Mouse (Mus musculus) intestine, postnatal 0 days (tissue): ENCODE data around the gene Rps27rt. TPM values are rescaled to one million over a fixed set of nuclear protein-coding genes. Genes with fewer than 3 reads are reported as not detected.
"Not testable (repeated sequence)": the region's sequence is repeated elsewhere in the genome, so short reads cannot be mapped to it uniquely, and the experiment has no call there.

Experiments
- ATAC-seq: fragments of 200-750 bp; cut with Nextera tagmentation; 2 replicates; pipeline ENCODE4 v1.8.0; 2017; ENCODE audit warnings: mild to moderate bottlenecking, moderate TSS enrichment, moderate library complexity
- H3K27ac ChIP-seq: fragments of 300-500 bp; sonication (generic); 2 replicates; pipeline ENCODE4 v1.5.1; 2014; ENCODE audit warnings: mild to moderate bottlenecking, low read depth, low read length, moderate library complexity
- H3K27me3 ChIP-seq: fragments of 300-500 bp; sonication (generic); replicated peaks from 2 replicates; pipeline ENCODE4 v1.6.1; 2014; ENCODE audit warnings: low read length, mixed read lengths; ENCODE audit not compliant: control insufficient read depth, insufficient read depth
- H3K36me3 ChIP-seq: fragments of 300-500 bp; sonication (generic); 2 replicates; pipeline ENCODE4 v1.6.1; 2014; ENCODE audit warnings: mild to moderate bottlenecking, moderate library complexity; ENCODE audit not compliant: control insufficient read depth, insufficient read depth
- H3K4me1 ChIP-seq: fragments of 300-500 bp; sonication (generic); replicated peaks from 2 replicates; pipeline ENCODE4 v1.6.1; 2014; ENCODE audit warnings: antibody characterized with exemption, low read length, mixed read lengths; ENCODE audit not compliant: control insufficient read depth, insufficient read depth
- H3K4me2 ChIP-seq: fragments of 300-500 bp; sonication (generic); replicated peaks from 2 replicates; pipeline ENCODE4 v1.6.1; 2014; ENCODE audit warnings: low read depth, mild to moderate bottlenecking, moderate library complexity
- H3K4me3 ChIP-seq: fragments of 300-500 bp; sonication (generic); 2 replicates; pipeline ENCODE4 v1.5.1; 2014; ENCODE audit warnings: low read depth, low read length
- H3K9ac ChIP-seq: fragments of 300-500 bp; sonication (generic); 2 replicates; pipeline ENCODE4 v1.6.1; 2014; ENCODE audit warnings: mild to moderate bottlenecking, low read depth, low read length
- H3K9me3 ChIP-seq: fragments of 300-500 bp; sonication (generic); 2 replicates; pipeline ENCODE4 v1.6.1; 2016; ENCODE audit warnings: mixed run types; ENCODE audit not compliant: control insufficient read depth
- CTCF ChIP-seq: sonication (generic); IDR thresholded peaks from 2 replicates; pipeline ENCODE4 v1.5.1; 2016; ENCODE audit warnings: low read depth, mild to moderate bottlenecking, control low read depth, antibody characterized with exemption, moderate library complexity
- WGBS: fragments of 180-500 bp; shearing (Covaris S2); extraction: QIAGEN DNeasy Blood & Tissue Kit; methylation state at CpG from one replicate; pipeline ENCODE4 v1.1.7; 2014; 5-methylcytosine and 5-hydroxymethylcytosine counted together
- polyA plus RNA-seq: library from polyadenylated mRNA; unstranded; fragments of >200 nt; fragmentation: Nextera tagmentation; extraction: Ambion mirVana; gene quantifications from 2 replicates; pipeline ENCODE4 v1.2.1, GENCODE M21; 2015

Rps27rt gene
- polyA plus RNA-seq, 1 experiment from 2014 or later = 456 TPM

- TF ChIP-seq CTCF = peak; percentile 36
- peak overlapping the region; percentile 94 for H3K27ac ChIP-seq
Measured at GRCm38 (mm10) chr9:114977461-114978280, 4.9 kb downstream of the Rps27rt start.

GRCm38 (mm10) chr9:114966286-114966685, 16.3 kb downstream of the Rps27rt start:
- H3K9ac ChIP-seq, ATAC-seq, H3K4me1 ChIP-seq, H3K27me3 ChIP-seq, H3K36me3 ChIP-seq, H3K4me3 ChIP-seq, H3K4me2 ChIP-seq, H3K9me3 ChIP-seq, H3K27ac ChIP-seq: not testable (repeated sequence)
- WGBS = 88% methylated on average over 7 of the region's 7 CpGs

More at GRCm38 (mm10) chr9:114977461-114978280, 4.9 kb downstream of the Rps27rt start:
- 10% methylated on average over 31 of the region's 31 CpGs for WGBS
- Histone ChIP-seq H3K4me2 (peak overlapping the region; percentile 95), H3K9me3 (no peaks in the 10 kb centered on the region), H3K4me3 (peak overlapping the region; percentile 84), H3K27me3 (no peaks in the 10 kb centered on the region), H3K9ac (peak overlapping the region; percentile 87), H3K4me1 (peaks cover 11% of the 10 kb centered on the region), H3K36me3 (no peaks in the 10 kb centered on the region)
- peak; percentile 47; the same call in 1 of the 2 replicates for ATAC-seq

GRCm38 (mm10) chr9:114964093-114964492, 18.4 kb downstream of the Rps27rt start:
- 57% methylated on average over 3 of the region's 3 CpGs for WGBS
- Histone ChIP-seq H3K4me3 (no peak overlapping the region), H3K27me3 (no peaks in the 10 kb centered on the region), H3K4me1 (no peaks in the 10 kb centered on the region), H3K4me2 (no peak overlapping the region), H3K9ac (no peak overlapping the region), H3K27ac (no peak overlapping the region), H3K9me3 (no peaks in the 10 kb centered on the region), H3K36me3 (no peaks in the 10 kb centered on the region)
- no peak for TF ChIP-seq CTCF
- ATAC-seq = no peak

GRCm38 (mm10) chr9:114960844-114961243, 21.7 kb downstream of the Rps27rt start:
- no peak overlapping the region for H3K4me2 ChIP-seq
- H3K9me3 ChIP-seq = no peaks in the 10 kb centered on the region
- no peaks in the 10 kb centered on the region for H3K4me1 ChIP-seq
- 55% methylated on average over 6 of the region's 6 CpGs for WGBS
- no peaks in the 10 kb centered on the region for H3K27me3 ChIP-seq
- no peak for ATAC-seq
- H3K9ac ChIP-seq = no peak overlapping the region
- no peak for TF ChIP-seq CTCF
- H3K27ac ChIP-seq = no peak overlapping the region
- H3K4me3 ChIP-seq = no peak overlapping the region
- no peaks in the 10 kb centered on the region for H3K36me3 ChIP-seq

- no peak for ATAC-seq
- Histone ChIP-seq H3K9ac (no peak overlapping the region), H3K4me1 (no peaks in the 10 kb centered on the region), H3K4me2 (no peak overlapping the region), H3K4me3 (no peak overlapping the region), H3K27ac (peak overlapping the region; percentile 46; the same call in 1 of the 2 replicates), H3K36me3 (no peaks in the 10 kb centered on the region), H3K9me3 (no peaks in the 10 kb centered on the region), H3K27me3 (no peaks in the 10 kb centered on the region)
- no peak for TF ChIP-seq CTCF
- WGBS = 38% methylated on average over 4 of the region's 4 CpGs
Measured at GRCm38 (mm10) chr9:114960043-114960789, 22.3 kb downstream of the Rps27rt start.

- no peak overlapping the region for H3K4me2 ChIP-seq
- H3K4me1 ChIP-seq = 0 out of 2 replicates have a peak, but pooled peaks cover 7% of the 10 kb centered on the region
- H3K36me3 ChIP-seq = no peaks in the 10 kb centered on the region
- H3K9me3 ChIP-seq = no peaks in the 10 kb centered on the region
- H3K4me3 ChIP-seq = no peak overlapping the region
- peak overlapping the region; percentile 71; the same call in 1 of the 2 replicates for H3K27ac ChIP-seq
- no peak overlapping the region for H3K9ac ChIP-seq
- ATAC-seq = peak; percentile 61
- peak; percentile 86 for TF ChIP-seq CTCF
- H3K27me3 ChIP-seq = no peaks in the 10 kb centered on the region
- WGBS = 34% methylated on average over 5 of the region's 5 CpGs
Measured at GRCm38 (mm10) chr9:114956945-114957344, 25.6 kb downstream of the Rps27rt start.
